Mouse (Mus musculus) urinary bladder, postnatal 25 days (tissue): ENCODE measurements around the gene Cacybp.
A peak's percentile ranks its signal among the peaks of the same experiment; 100 is the strongest.

Experiments used
- DNase-seq: peaks from one replicate; pipeline ENCODE4 v3.0.0; 2022; ENCODE audit warnings: low spot score

Gene Cacybp

GRCm38 (mm10) chr1:160212703-160213669, at the start of gene Cacybp:
Cacybp (minus strand) TSS chr1:160212875.
- DNase-seq = peak; percentile 100

DNA sequence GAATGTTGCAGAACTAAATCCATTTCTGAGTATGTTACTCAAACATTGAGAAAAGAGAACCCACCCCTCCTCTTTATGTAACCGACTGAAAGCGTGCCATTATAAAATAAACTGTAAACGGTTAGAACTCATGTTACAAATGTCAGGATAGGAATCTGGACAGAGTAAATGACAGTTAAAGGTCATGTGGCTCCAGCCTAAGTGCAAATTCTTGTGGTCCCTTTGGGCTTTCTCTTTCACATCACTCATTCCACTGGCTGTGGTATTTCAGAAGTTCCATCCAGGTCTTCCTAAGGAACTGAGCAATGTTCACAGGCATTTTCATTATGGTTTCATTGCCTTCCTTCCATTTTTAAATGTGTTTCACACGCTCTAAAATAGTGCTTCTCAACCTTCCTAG, 49.7 kb upstream of the Cacybp start:
- DNase-seq = no peak

DNA sequence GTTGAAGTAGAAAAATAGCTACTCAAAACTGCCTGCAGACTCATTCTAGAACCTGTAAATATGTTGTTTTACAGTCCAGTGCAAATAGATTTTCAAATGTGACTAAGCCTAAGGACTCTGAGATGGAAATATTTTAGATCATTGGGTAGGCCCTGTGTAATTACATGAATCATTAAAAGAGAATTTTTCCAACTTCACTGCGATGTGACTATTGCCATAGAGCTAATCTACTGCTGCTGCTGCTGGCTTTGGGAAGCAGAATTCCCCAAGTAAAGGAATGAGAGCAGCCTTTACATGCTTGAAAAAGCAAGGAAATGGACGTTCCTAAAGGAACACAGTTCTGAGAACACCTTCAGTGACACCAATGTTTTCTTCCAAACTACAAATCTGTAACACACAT, 49.2 kb upstream of the Cacybp start:
- no peak for DNase-seq

DNA sequence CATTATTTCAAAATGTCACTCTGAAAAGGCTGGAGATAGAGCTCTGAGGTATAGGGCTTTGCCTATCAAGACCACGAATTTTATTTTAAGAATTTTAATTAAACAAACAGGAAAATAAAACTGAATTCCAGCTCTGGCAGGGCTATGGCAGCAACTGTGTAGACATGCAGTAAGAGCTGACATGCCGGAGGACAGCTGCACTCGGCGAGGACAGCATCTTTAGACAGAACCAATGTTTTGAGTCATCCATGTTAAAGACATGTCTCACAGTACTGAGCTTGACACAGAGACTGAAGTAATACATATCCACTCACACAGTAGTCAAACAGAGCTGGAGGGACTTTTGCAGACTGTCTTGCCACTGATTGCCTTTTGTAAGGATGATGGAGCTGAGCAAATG, 47.9 kb upstream of the Cacybp start:
- DNase-seq = no peak

- no peak for DNase-seq
Measured at GRCm38 (mm10) chr1:160259884-160260283, 47.2 kb upstream of the Cacybp start.

- DNase-seq = no peak
Measured at GRCm38 (mm10) chr1:160253108-160253507, 40.4 kb upstream of the Cacybp start.

DNA sequence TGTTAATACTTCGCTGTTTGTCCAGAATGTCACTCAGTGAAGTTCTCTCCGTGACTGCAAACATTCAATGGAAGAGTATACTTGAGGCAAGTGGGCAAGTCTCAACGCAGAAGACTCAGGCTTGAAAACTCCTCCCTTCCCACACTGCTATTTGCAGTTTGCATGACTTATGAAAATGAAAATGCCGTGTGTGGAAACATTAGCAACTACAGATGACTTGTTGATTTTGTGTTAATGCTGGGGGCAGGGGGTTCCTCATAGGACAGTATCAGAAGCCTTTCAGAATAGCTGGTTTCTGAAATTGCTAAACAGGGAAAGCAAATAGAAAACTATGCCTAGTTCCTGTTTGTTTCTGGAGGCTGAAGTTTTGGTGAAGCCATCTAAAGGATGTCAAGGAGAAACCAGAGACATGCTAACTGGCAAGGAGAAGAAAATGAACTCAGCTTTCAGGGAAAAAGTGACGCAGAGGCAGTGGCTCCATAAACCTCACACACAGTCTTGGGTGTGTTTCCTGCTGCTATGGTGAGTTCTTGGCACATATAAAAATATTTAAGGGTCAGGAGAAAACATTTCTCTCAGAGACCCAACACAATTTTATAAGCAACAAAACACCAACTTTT, 38.8 kb upstream of the Cacybp start:
- no peak for DNase-seq

GRCm38 (mm10) chr1:160250782-160251181, 38.1 kb upstream of the Cacybp start:
- DNase-seq = no peak

- DNase-seq = no peak
Measured at GRCm38 (mm10) chr1:160249786-160250185, 37.1 kb upstream of the Cacybp start.

GRCm38 (mm10) chr1:160247473-160247872, 34.8 kb upstream of the Cacybp start:
- no peak for DNase-seq

- no peak for DNase-seq
Measured at GRCm38 (mm10) chr1:160246844-160247243, 34.2 kb upstream of the Cacybp start.

DNA sequence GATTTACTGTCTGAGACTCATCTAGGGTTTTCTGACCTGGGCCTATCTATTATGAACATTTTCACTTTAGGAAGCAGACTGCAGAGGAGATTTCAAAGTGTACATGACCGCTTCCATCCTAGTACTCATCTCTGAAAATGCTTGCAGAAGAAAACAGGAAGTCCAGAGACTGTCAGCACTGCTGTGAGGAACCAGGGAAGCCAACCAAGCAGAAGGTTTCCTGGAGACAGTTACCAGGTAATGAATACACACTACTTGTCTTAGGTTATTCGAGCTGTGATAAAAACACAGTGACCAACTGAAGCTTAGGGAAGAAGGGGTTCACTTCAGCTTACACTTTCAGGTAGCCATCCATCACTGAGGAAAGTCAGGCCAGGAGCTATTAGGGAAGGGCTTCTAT, 33.3 kb upstream of the Cacybp start:
- no peak for DNase-seq

DNA sequence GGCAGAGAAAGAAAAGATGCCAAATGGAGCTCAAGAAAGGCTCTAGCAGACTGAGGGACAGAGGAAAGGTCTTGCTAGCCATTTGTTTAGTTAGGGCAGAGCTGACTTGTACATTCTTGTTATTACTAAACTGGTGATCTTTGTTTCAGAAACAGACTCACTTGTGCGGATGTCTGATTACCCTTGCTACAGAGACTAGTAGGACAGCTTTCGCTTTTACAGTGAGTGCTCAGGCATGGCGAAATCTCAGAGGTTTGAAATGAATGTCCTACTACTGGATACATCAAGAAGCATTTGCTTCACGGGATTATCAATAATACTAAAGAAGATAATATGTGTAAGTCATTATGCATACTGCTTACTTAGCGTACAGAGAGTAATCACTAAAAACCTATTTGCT, 32.0 kb upstream of the Cacybp start:
- no peak for DNase-seq

DNA sequence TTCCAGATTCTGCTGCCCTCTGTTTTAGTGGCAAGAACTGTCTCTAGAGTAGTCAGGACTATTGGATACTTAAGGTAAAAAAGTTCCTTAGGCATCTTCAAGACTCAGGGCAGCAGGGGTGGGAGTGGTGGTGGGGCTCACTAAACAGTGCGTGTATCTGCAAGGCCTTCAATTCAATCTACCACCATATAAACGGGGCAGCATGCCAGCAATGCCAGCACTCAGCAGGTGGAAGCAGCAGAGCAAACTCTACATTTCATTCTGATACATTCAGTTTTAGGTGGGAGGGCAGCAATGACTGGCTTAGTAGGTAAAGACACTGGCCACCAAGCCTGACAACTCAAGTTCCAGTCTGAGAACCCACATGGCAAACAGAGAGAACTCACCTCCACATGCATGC, 27.4 kb upstream of the Cacybp start:
- DNase-seq = no peak

DNA sequence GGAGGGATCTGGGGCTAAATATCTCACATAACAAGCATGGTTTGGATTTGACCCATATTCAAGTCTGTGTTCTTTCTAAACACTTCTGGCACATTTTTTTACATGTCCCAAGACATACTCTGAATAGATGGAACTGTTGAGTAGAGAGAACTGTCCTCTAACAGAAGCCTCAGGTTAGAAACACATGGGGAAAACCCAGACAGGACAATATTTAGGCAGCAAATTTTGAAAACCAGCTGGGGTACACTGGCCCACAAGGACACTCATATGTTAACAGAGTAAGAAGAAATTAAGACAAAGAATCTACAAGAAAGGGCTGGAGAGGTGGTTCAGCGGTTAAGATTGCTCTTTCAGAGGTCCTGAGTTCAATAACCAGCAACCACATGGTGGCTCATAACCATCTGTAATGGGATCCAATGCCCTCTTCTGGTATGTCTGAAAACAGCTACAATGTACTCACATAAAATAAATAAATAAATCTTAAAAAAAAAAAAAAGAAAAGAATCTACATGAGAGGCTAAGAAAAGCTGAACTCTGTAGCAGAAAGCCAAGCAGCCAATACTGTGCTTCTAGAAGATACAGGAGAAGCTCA, 26.3 kb upstream of the Cacybp start:
- no peak for DNase-seq

GRCm38 (mm10) chr1:160237981-160238380, 25.3 kb upstream of the Cacybp start:
- DNase-seq = no peak

GRCm38 (mm10) chr1:160233921-160234320, 21.2 kb upstream of the Cacybp start:
- DNase-seq = no peak

DNA sequence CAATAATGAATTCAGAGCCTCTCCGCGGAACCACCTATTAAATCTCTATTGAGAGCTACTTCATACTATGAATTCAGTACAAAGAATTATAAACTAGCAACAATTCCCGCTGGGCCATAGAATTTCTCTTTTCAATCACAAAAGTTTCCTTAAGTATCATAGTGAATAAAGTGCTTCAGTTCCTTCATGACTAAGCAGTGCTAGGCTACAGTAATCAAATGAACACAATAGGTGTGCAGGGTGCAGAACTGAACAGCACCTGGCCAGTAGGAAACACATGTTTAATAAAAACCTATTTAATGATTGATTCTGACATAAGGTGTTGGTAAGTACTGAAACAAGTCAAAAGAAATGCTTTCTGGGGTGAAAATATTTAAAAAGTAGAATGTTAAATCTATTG, 19.4 kb upstream of the Cacybp start:
- no peak for DNase-seq

DNA sequence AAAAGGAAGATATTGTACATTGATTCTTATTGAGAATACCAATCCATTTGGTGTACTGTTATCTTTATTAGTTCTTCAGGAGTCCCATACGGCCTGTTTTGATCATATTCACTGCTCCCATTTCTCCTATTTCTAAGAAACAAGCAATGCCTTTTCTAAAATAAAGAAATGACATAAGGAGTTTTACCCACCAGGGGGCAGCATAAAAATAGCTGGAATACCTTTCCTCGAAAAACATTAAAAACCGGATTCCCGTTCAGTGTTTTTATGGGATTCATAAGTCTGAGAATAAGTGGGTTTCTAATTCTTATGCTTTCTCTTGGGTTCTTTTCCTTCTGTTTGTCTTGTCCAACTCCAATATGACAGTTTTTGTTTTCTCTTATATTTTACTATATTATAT, 18.3 kb upstream of the Cacybp start:
- no peak for DNase-seq

DNA sequence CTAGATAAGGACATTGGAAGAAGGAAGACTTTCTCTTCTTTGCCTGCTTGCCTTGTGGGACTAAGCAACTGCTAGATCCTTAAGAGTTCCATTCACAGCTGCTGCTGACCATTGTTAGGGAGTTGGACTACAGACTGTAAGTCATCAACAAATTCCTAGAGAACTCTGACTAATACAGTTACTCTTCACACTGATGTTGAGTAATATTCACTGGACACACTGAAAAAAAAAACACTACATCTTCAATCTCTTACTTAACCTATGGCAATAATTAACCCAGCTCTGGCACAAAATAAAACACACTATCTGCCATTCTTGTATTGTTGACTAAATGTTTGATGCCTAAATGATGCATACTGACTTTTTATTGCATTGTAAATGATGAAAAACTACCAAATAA, 15.2 kb upstream of the Cacybp start:
- no peak for DNase-seq

- no peak for DNase-seq
Measured at GRCm38 (mm10) chr1:160227196-160227595, 14.5 kb upstream of the Cacybp start.

- DNase-seq = no peak
Measured at GRCm38 (mm10) chr1:160224093-160224492, 11.4 kb upstream of the Cacybp start.

DNA sequence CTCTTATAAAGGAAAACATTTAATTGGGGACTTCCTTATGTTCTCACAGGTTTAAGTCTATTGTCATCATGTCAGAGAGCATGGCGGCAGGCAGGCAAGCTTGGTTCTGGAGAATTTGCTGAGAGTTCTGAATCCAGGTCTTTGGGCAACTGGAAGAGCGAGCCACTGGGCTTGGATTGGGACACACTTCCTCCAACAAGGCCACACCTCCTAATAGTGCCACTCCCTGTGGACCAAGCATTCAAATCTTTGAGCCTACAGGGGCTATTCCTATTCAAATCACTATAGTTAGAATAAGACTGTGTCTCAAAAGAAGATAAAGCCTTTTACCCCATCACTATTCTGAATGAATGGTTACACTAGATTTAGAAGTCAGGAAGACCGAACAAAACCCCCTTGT, 5.2 kb upstream of the Cacybp start:
- no peak for DNase-seq
